Mouse (Mus musculus) cerebellum, adult 2 months (tissue): ENCODE data around the gene 1700025G04Rik.

ENCODE experiments used
- CTCF ChIP-seq: fragments of 200-500 bp; IDR thresholded peaks from 2 replicates; pipeline ENCODE4 v1.5.1; 2011; ENCODE audit warnings: low read depth, mild to moderate bottlenecking, control low read depth, low read length, moderate library complexity, borderline replicate concordance; ENCODE audit not compliant: insufficient read depth
- POLR2A ChIP-seq: fragments of 200-500 bp; IDR thresholded peaks from 2 replicates; pipeline ENCODE4 v1.6.1; 2011; ENCODE audit warnings: low read length, control low read depth, borderline replicate concordance; ENCODE audit not compliant: insufficient read depth

- no peak for TF ChIP-seq CTCF
- TF ChIP-seq POLR2A: no peak
Measured at GRCm38 (mm10) chr1:151812004-151812712, 277.8 kb downstream of the 1700025G04Rik start.
